Mouse (Mus musculus) kidney, embryonic 15.5 days (tissue): ENCODE measurements at regions not wholly inside any gene's neighbourhood (a gene's known extent, or its start where the extent isn't known, plus 50 kb on each side); places are given as distances from the start of the nearest gene placed in this dataset.

Experiments used
- ATAC-seq: fragments of 200-750 bp; cut with Nextera tagmentation; replicated peaks from 2 replicates; pipeline ENCODE4 v1.8.0; 2017; ENCODE audit warnings: moderate TSS enrichment; ENCODE audit not compliant: low FRiP score
- H3K27ac ChIP-seq: fragments of 300-500 bp; sonication (generic); 2 replicates; pipeline ENCODE4 v1.5.1; 2015; ENCODE audit warnings: mild to moderate bottlenecking, inconsistent platforms
- H3K27me3 ChIP-seq: fragments of 300-500 bp; sonication (generic); 2 replicates; pipeline ENCODE4 v1.6.1; 2015; ENCODE audit warnings: inconsistent platforms
- H3K36me3 ChIP-seq: fragments of 300-500 bp; sonication (generic); 2 replicates; pipeline ENCODE4 v1.6.1; 2015; ENCODE audit warnings: inconsistent platforms
- H3K4me1 ChIP-seq: fragments of 300-500 bp; sonication (generic); 2 replicates; pipeline ENCODE4 v1.6.1; 2015; ENCODE audit warnings: inconsistent platforms
- H3K4me2 ChIP-seq: fragments of 300-500 bp; sonication (generic); 2 replicates; pipeline ENCODE4 v1.6.1; 2015; ENCODE audit warnings: moderate library complexity, mild to moderate bottlenecking, inconsistent platforms
- H3K4me3 ChIP-seq: fragments of 300-500 bp; sonication (generic); replicated peaks from 2 replicates; pipeline ENCODE4 v1.5.1; 2015; ENCODE audit warnings: mild to moderate bottlenecking, inconsistent platforms
- H3K9ac ChIP-seq: fragments of 300-500 bp; sonication (generic); 2 replicates; pipeline ENCODE4 v1.6.1; 2015; ENCODE audit warnings: mild to moderate bottlenecking, inconsistent platforms
- H3K9me3 ChIP-seq: fragments of 300-500 bp; sonication (generic); replicated peaks from 2 replicates; pipeline ENCODE4 v1.6.1; 2016; ENCODE audit warnings: inconsistent platforms
- WGBS: fragments of 180-500 bp; shearing (Covaris S2); methylation state at CpG from one replicate; pipeline ENCODE4 v1.1.7; 2015; ENCODE audit warnings: mixed read lengths; 5-methylcytosine and 5-hydroxymethylcytosine counted together

DNA sequence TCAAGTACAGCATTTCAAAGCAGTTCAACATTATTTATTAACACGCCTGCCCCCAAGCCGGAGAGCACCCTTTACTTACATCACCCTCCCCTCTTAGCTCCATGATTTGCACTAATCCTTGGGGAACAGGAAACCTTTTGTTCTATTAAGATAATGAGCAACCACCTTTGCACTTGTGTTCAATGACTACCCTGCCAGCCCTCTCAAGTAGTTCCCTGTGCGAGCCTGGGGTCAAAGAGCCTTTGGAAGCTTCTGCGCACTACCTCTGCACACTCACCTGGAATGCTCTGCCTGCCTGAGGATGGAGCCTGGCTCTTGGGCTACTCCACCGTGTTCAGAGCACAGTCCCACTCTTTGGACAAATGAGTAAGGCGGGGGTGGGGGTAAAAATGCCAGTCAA, 96.0 kb upstream of the Cdkn3 start:
- no peaks in the 10 kb centered on the region for H3K9me3 ChIP-seq
- no peaks in the 10 kb centered on the region for H3K27me3 ChIP-seq
- no peaks in the 10 kb centered on the region for H3K36me3 ChIP-seq
- H3K9ac ChIP-seq = no peak overlapping the region
- ATAC-seq = no peak
- H3K4me3 ChIP-seq = no peak overlapping the region
- WGBS = 49% methylated on average over 6 of the region's 6 CpGs
- H3K4me2 ChIP-seq = no peak overlapping the region
- no peak overlapping the region for H3K27ac ChIP-seq
- H3K4me1 ChIP-seq = peaks cover 38% of the 10 kb centered on the region

DNA sequence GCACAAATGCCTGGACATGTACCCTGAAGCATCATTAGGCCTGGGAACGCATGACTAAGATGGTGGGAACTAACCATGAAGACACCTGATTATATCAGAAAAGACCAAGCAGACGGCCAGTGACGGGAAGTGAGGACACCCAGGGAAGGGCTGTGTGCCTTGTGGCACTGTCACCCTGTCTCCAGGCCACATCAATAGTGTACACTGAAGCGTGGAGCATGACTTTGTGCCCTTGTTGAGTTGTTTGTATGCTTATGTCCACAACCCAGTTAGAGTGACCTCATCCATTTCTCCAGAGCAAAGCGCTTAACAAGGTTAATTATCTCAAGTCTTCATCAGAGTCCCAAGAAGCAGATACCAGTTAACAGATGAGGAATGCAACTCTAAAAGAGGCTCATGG, 96.8 kb upstream of the Cdkn3 start:
- Histone ChIP-seq H3K4me2 (no peak overlapping the region), H3K36me3 (no peaks in the 10 kb centered on the region), H3K4me3 (no peak overlapping the region), H3K27ac (no peak overlapping the region), H3K27me3 (no peaks in the 10 kb centered on the region), H3K4me1 (peaks cover 38% of the 10 kb centered on the region), H3K9me3 (no peaks in the 10 kb centered on the region), H3K9ac (no peak overlapping the region)
- 81% methylated on average over 5 of the region's 5 CpGs for WGBS
- no peak for ATAC-seq

DNA sequence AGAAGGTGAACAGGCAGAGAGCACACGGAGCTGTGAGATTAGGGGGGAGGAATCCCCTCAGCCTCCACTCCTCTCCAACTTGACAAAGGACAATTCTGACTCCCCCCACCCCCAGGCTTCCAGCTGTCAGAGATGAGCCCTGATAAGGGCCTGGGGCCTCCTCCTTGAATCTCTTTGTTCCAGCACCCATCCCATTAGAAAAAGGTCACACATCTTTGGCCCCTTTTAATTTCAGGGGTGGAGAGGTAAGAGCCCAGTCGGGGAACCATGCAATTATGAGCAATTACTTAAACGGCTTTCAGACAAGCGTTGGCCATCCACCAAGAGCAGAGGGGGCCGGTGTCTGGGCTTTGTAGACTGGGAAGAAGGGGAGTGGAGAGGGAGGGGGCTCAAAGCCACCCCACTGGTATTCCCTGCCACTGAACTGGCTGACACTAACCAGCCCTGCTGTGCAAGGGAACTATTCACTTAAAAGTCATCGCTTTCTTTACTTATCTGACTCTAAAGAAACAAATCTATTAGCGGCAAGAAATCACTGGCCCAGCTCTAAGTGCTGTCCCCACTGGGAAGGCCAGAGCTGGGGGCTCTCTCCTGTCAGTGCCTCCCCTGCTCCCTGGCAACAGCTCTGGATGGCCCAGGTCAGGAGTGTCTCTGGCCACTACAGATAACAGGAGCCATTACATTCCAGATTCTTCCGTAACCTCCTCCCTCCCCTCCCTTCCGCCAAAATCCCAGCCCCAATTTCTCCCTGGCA, 98.4 kb upstream of the Cdkn3 start:
- H3K36me3 ChIP-seq = no peaks in the 10 kb centered on the region
- H3K4me1 ChIP-seq = peaks cover 38% of the 10 kb centered on the region
- no peak overlapping the region for H3K4me3 ChIP-seq
- WGBS = 9% methylated on average over 9 of the region's 9 CpGs
- H3K27ac ChIP-seq = peak overlapping the region; percentile 41; the same call in 1 of the 2 replicates
- no peak overlapping the region for H3K9ac ChIP-seq
- ATAC-seq = peak; percentile 63
- no peaks in the 10 kb centered on the region for H3K9me3 ChIP-seq
- H3K4me2 ChIP-seq = peak overlapping the region; percentile 27; the same call in 1 of the 2 replicates
- no peaks in the 10 kb centered on the region for H3K27me3 ChIP-seq

DNA sequence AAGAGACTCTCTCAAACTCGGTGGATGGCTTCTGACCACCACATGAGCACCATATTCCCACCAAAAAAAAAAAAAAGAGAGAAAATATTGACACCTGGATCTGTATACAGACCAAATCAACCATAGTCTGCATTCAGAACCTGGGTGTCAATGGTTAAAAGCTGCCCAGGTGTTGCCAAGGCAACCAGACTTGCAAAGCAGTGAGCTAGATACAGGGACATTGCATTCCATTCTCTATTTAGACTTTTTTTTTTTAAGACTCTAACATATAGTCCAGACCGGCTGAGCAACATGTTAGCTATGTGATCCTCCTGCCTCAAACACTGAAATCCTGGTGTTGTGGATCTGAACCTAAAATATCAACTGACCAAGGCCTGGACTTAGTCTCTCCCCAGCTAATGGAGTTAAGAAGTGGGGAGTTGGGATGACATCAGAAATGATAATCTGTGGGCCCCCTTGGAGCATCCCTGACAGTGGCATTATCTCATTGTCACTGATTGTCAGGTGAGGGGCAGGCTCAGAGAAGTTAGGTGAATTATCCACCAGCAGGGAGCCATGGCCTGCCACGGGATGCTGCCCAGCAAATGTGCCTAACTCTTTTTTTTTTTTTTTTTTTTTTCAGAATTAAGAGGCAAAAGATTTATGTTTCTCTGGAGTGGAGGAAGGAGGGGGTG, 99.1 kb upstream of the Cdkn3 start:
- peak; percentile 16; the same call in 1 of the 2 replicates for ATAC-seq
- peaks cover 43% of the 10 kb centered on the region for H3K4me1 ChIP-seq
- WGBS = 37% methylated on average over 3 of the region's 3 CpGs
- H3K27me3 ChIP-seq = no peaks in the 10 kb centered on the region
- no peak overlapping the region for H3K9ac ChIP-seq
- no peaks in the 10 kb centered on the region for H3K9me3 ChIP-seq
- no peak overlapping the region for H3K27ac ChIP-seq
- no peak overlapping the region for H3K4me3 ChIP-seq
- H3K4me2 ChIP-seq = no peak overlapping the region
- H3K36me3 ChIP-seq = no peaks in the 10 kb centered on the region

DNA sequence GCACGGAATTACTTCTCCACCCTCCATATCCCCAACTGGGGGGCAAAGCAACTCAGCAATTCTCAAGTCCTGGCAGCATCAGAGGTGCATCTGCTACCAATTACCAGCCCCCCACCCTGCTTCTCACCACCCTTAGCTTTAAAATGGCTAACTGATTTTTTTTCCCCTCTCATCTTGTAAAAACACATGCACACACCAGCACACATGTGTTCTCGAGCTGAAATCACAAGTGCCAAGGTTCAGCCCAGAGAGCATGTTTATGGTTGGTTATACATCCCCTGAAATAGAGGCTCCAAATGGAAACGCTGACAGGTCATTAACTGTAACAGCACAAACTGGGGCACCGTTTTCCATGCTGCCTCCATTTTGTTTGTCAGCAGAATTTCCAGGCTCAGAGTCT, 101.0 kb upstream of the Cdkn3 start:
- WGBS = 55% methylated on average over 4 of the region's 4 CpGs
- ATAC-seq = no peak
- Histone ChIP-seq H3K4me3 (no peak overlapping the region), H3K4me2 (no peak overlapping the region), H3K9me3 (no peaks in the 10 kb centered on the region), H3K4me1 (peaks cover 43% of the 10 kb centered on the region), H3K27ac (no peak overlapping the region), H3K36me3 (no peaks in the 10 kb centered on the region), H3K27me3 (no peaks in the 10 kb centered on the region), H3K9ac (no peak overlapping the region)

DNA sequence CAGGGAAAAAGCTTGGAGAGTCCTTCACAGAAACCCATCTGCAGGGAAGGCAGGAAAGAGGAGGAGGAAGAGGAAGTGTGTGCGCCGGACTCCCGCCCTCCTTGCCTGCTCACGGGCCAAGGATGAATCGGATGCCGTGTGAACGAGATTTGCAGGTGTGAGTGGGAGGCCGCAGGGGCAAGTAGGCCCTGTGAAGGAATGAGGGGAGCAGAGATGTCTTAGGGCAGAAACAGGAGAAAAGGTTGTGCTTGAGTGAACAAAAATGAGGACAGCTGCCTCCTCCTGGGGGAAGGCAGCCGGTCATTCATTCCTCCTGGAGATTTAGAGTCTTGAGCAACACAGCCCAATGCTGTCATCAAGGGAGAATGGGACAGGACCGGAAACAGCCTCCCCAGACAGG, 104.1 kb upstream of the Cdkn3 start:
- peak; percentile 59; the same call in 1 of the 2 replicates for ATAC-seq
- H3K4me2 ChIP-seq = no peak overlapping the region
- H3K4me1 ChIP-seq = peaks cover 16% of the 10 kb centered on the region
- H3K9me3 ChIP-seq = no peaks in the 10 kb centered on the region
- H3K9ac ChIP-seq = no peak overlapping the region
- H3K27ac ChIP-seq = peak overlapping the region; percentile 37; the same call in 1 of the 2 replicates
- no peaks in the 10 kb centered on the region for H3K36me3 ChIP-seq
- WGBS = 40% methylated on average over 10 of the region's 10 CpGs
- H3K4me3 ChIP-seq = no peak overlapping the region
- H3K27me3 ChIP-seq = no peaks in the 10 kb centered on the region

DNA sequence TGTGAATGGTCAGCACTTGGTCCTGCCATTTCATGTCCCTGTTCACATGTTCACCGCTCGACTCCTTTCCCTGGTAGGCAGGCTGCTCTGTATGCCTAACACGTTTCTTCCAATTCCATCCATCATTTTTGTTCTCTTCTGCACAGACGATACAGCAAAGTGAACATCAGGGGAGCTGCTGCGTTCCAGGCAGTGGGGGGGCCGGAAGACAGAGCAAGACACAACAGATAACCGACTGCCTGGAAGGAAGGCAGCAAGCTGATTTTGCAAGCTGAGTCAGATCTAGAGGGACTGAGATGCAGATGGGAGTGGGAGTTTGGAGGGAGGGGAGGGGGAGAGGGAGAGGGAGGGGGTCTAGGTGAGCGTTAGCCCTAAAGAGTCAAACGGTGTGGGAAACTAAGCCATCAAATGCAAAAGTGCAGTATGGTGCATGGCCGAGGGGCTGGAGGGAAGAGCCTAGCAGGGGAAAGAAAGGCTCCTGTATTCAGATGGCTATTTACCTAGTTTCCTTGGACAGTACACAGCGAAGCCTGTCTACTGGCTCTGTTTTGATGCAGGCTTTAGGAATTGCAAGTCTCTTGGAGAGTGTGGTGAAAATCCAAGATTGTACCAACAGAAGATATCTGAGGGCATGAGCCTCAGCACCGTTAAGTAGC, 112.9 kb upstream of the Cdkn3 start:
- H3K4me1 ChIP-seq = no peaks in the 10 kb centered on the region
- 57% methylated on average over 12 of the region's 12 CpGs for WGBS
- no peak overlapping the region for H3K4me3 ChIP-seq
- H3K27me3 ChIP-seq = no peaks in the 10 kb centered on the region
- no peak overlapping the region for H3K4me2 ChIP-seq
- ATAC-seq = no peak
- no peak overlapping the region for H3K9ac ChIP-seq
- no peaks in the 10 kb centered on the region for H3K9me3 ChIP-seq
- H3K36me3 ChIP-seq = no peaks in the 10 kb centered on the region
- no peak overlapping the region for H3K27ac ChIP-seq

DNA sequence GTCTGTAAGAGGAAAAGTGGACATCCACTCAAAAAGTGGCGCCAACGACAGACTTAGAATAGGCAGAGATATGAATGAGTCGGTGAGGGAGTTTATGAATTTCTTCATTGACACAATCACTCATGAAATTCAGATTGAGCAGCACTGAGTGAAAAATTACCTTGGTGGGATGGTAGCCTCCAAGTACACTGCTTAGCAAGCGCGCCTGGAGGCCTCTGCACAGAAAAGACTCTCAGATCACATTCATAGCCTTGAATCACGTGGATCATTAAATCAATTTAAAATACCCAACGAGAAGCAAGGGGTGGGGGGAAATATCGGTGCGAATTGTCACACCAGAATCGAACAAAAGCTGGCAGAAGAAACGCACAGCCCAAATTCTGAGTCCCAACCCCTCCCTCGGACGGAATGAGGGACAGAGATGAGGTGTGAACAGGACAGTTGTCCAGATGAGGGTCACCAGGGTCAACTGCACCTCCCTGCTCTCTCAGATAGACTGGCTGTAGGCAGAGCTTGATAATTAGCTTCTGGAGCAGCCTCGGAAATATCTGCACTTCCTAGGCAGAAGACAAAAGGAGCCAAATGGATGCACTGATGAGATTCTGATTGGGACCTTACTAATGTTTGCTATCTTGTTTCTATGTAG, 113.5 kb upstream of the Cdkn3 start:
- Histone ChIP-seq H3K4me1 (no peaks in the 10 kb centered on the region), H3K4me3 (no peak overlapping the region), H3K27ac (no peak overlapping the region), H3K4me2 (no peak overlapping the region), H3K9me3 (no peaks in the 10 kb centered on the region), H3K27me3 (no peaks in the 10 kb centered on the region), H3K9ac (no peak overlapping the region), H3K36me3 (no peaks in the 10 kb centered on the region)
- WGBS = 57% methylated on average over 14 of the region's 14 CpGs
- no peak for ATAC-seq

DNA sequence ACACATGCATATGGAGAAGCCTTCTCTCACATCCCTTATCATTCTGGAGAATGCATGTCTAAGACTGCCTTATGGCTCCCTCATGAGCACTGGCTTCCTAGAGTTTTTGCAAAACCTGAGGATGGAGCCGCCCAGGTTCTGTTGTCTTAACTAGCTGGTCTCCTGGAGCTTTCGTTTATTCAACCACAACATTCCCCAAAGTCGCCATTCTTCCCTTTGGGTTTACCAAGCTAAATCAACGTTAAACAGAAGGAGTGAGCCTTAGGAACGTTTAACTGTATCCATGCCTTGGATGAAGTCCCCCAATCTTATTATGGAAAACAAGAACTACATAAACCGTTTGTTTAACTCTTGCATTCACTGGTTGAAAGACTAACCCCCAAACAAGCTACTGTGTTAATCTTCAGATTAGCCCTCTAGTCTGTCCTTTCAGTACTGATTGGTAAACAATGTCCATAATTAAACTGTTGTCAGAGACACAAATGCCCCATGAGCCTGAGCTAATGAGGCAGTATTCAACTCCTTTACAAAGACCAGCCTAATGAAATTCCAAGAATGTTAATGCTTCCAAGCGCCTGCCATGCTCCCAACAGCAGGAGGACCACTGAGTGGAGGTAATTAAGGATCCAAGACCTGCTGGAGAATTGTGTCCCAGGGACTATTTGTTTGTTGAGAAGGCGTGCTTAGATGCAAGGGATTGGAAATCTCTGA, 121.1 kb upstream of the Cdkn3 start:
- H3K4me3 ChIP-seq = no peak overlapping the region
- WGBS = 51% methylated on average over 8 of the region's 8 CpGs
- H3K27ac ChIP-seq = no peak overlapping the region
- no peak for ATAC-seq
- H3K9ac ChIP-seq = no peak overlapping the region
- H3K27me3 ChIP-seq = no peaks in the 10 kb centered on the region
- no peaks in the 10 kb centered on the region for H3K36me3 ChIP-seq
- H3K9me3 ChIP-seq = no peaks in the 10 kb centered on the region
- H3K4me2 ChIP-seq = no peak overlapping the region
- H3K4me1 ChIP-seq = peaks cover 15% of the 10 kb centered on the region; the same call in 1 of the 2 replicates

DNA sequence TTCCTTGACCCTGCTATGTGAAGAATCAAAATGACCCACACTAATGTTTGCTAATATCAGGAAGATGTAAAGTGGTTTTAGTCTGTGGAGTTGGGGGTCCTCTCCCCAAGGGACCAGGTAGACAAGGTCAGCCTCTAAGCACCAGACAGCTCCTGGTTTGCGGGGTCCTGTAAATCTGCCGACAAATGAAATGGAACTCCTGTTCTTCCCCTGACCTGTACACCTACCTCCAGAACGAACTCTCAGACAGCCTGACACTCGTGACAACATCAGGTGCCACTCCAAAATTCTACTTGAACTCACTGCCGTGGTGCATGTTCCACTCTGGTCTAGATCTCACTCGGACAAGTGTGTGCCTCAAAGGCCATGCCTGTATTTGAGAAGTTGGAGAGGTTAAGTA, 121.8 kb upstream of the Cdkn3 start:
- no peak overlapping the region for H3K4me2 ChIP-seq
- no peaks in the 10 kb centered on the region for H3K27me3 ChIP-seq
- no peak overlapping the region for H3K27ac ChIP-seq
- H3K36me3 ChIP-seq = no peaks in the 10 kb centered on the region
- H3K4me1 ChIP-seq = peaks cover 15% of the 10 kb centered on the region; the same call in 1 of the 2 replicates
- no peak overlapping the region for H3K4me3 ChIP-seq
- no peak overlapping the region for H3K9ac ChIP-seq
- H3K9me3 ChIP-seq = no peaks in the 10 kb centered on the region
- ATAC-seq = no peak
- 87% methylated on average over 6 of the region's 6 CpGs for WGBS

DNA sequence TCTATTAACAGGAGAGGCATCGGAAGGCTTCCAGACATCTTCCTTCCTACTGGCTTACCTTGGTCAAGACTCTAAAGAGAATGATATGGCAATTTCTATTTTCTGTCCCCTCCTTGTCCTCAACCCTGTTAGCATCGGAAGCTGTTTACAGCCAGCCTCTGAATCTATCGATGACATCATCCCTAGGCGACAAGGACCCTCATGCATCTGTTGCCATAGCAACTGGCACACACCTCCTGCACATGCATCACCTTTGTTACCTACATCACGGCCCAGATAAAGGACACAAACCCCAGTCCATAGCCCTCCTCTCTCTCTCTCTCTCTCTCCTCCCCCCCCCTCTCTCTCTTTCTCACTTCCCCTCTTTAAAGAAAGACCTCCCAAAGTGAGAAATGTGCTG, 123.1 kb upstream of the Cdkn3 start:
- Histone ChIP-seq H3K4me3 (no peak overlapping the region), H3K36me3 (no peaks in the 10 kb centered on the region), H3K4me2 (no peak overlapping the region), H3K9me3 (no peaks in the 10 kb centered on the region), H3K4me1 (peaks cover 15% of the 10 kb centered on the region; the same call in 1 of the 2 replicates), H3K27me3 (no peaks in the 10 kb centered on the region), H3K27ac (no peak overlapping the region), H3K9ac (no peak overlapping the region)
- no peak for ATAC-seq
- WGBS = 86% methylated on average over 5 of the region's 5 CpGs
